Mouse (Mus musculus): Measurements from ENCODE around the gene Alk. TPM values are rescaled to one million over a fixed set of nuclear protein-coding genes. Genes with fewer than 3 reads are reported as not detected.

Alk gene
- polyA plus RNA-seq, 1 experiment from 2014 or later, result 0.61 TPM

DNA sequence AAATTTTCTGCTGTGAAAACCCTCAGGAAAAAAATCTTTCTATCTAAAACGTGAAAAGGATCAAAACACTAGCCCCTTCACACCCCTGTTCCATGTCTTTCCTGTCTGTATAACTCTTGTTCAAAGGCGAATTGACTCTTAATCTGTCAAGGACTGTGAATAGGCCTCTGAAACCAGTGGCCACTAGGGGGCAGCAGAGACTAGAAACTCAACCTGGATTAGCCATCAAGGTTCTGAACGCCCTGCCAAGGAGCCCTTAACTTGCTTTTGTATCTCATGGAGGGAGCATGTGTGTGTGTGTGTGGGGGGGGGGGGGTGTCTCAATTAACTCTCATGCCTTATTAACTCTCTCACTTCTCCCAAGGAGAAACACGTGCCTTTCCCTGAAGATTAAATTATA is 1.8 kb upstream of the Alk start:
- Histone ChIP-seq H3K9me3 (ENCODE audit: control insufficient read depth, low read length) (no peaks in the 10 kb centered on the region), H3K4me3 (ENCODE audit: low read depth, low read length) (no peak overlapping the region), H3K36me3 (ENCODE audit: control insufficient read depth, insufficient read depth, low read length) (no peaks in the 10 kb centered on the region), H3K4me2 (replicated peaks; ENCODE audit: low read depth) (no peak overlapping the region), H3K27me3 (ENCODE audit: control insufficient read depth, insufficient read depth, low read length) (peaks cover 3% of the 10 kb centered on the region), H3K9ac (ENCODE audit: low read length) (no peak overlapping the region), H3K4me1 (replicated peaks; ENCODE audit: control insufficient read depth, insufficient read depth) (no peaks in the 10 kb centered on the region), H3K27ac (replicated peaks) (no peak overlapping the region)
- no peak for TF ChIP-seq EP300 (optimal IDR thresholded peaks at IDR 0.05)
- TF ChIP-seq CTCF (IDR thresholded peaks at IDR 0.05; ENCODE audit: low read depth), result peak; percentile 87
- 11% methylated on average over 4 of the region's 4 CpGs for WGBS
- DNase-seq (ENCODE audit: low spot score), result peak; percentile 88
- no peak for ATAC-seq (ENCODE audit: low FRiP score, low TSS enrichment)

GRCm38 (mm10) chr17:72603886-72604609 is 379 bp downstream of the Alk start:
- peak overlapping the region; percentile 34 for H3K4me3 ChIP-seq (ENCODE audit: low read depth, low read length)
- no peaks in the 10 kb centered on the region for H3K9me3 ChIP-seq (ENCODE audit: control insufficient read depth, low read length)
- ATAC-seq (ENCODE audit: low FRiP score, low TSS enrichment), result peak; percentile 8; the same call in 1 of the 2 replicates
- H3K4me2 ChIP-seq (replicated peaks; ENCODE audit: low read depth), result peak overlapping the region; percentile 55
- peak; percentile 13 for DNase-seq (ENCODE audit: low spot score)
- TF ChIP-seq CTCF (IDR thresholded peaks at IDR 0.05; ENCODE audit: low read depth), result no peak
- no peak for TF ChIP-seq EP300 (optimal IDR thresholded peaks at IDR 0.05)
- no peak overlapping the region for H3K27ac ChIP-seq (replicated peaks)
- H3K9ac ChIP-seq (ENCODE audit: low read length), result no peak overlapping the region
- H3K4me1 ChIP-seq (replicated peaks; ENCODE audit: control insufficient read depth, insufficient read depth), result no peaks in the 10 kb centered on the region
- H3K36me3 ChIP-seq (ENCODE audit: control insufficient read depth, insufficient read depth, low read length), result no peaks in the 10 kb centered on the region
- WGBS, result 2% methylated on average over 51 of the region's 51 CpGs
- H3K27me3 ChIP-seq (ENCODE audit: control insufficient read depth, insufficient read depth, low read length), result peaks cover 3% of the 10 kb centered on the region

- TF ChIP-seq CTCF (IDR thresholded peaks at IDR 0.05; ENCODE audit: low read depth), result no peak
- no peak for TF ChIP-seq EP300 (optimal IDR thresholded peaks at IDR 0.05)
- Histone ChIP-seq H3K36me3 (ENCODE audit: control insufficient read depth, insufficient read depth, low read length) (no peaks in the 10 kb centered on the region), H3K9me3 (ENCODE audit: control insufficient read depth, low read length) (no peaks in the 10 kb centered on the region), H3K4me1 (replicated peaks; ENCODE audit: control insufficient read depth, insufficient read depth) (no peaks in the 10 kb centered on the region), H3K4me3 (ENCODE audit: low read depth, low read length) (peak overlapping the region; percentile 6; the same call in 1 of the 2 replicates), H3K27me3 (ENCODE audit: control insufficient read depth, insufficient read depth, low read length) (peaks cover 3% of the 10 kb centered on the region), H3K9ac (ENCODE audit: low read length) (no peak overlapping the region), H3K27ac (replicated peaks) (no peak overlapping the region), H3K4me2 (replicated peaks; ENCODE audit: low read depth) (peak overlapping the region; percentile 8; the same call in 1 of the 2 replicates)
- peak; percentile 84 for ATAC-seq (ENCODE audit: low FRiP score, low TSS enrichment)
- WGBS, result 2% methylated on average over 40 of the region's 40 CpGs
- DNase-seq (ENCODE audit: low spot score), result peak; percentile 91
Measured at GRCm38 (mm10) chr17:72603118-72603885, 1.1 kb downstream of the Alk start.

DNA sequence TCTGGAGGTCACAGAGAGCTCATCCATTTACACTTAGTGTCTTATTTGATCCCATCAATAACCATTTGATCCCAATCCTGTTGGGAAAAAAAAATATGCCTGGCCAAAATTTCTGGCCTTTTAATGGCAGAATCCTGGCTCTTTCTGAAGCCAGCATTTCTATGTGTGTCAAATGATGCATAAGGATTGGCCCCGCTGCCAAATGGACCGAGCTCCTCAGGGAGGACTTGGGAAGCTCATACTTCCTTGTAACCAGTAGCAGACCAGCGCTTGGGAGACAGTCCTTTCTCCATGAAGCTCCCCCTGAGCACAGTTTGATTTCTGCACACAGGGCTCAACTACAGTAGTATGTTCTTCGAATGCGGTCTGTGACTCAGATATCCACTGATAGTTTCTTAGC is 3.6 kb downstream of the Alk start:
- H3K4me1 ChIP-seq (replicated peaks; ENCODE audit: control insufficient read depth, insufficient read depth), result no peaks in the 10 kb centered on the region
- WGBS, result 81% methylated on average over 5 of the region's 5 CpGs
- H3K9me3 ChIP-seq (ENCODE audit: control insufficient read depth, low read length), result no peaks in the 10 kb centered on the region
- no peak overlapping the region for H3K4me3 ChIP-seq (ENCODE audit: low read depth, low read length)
- H3K4me2 ChIP-seq (replicated peaks; ENCODE audit: low read depth), result no peak overlapping the region
- H3K9ac ChIP-seq (ENCODE audit: low read length), result no peak overlapping the region
- DNase-seq (ENCODE audit: low spot score) (no peak), ATAC-seq (ENCODE audit: low FRiP score, low TSS enrichment) (no peak)
- peaks cover 3% of the 10 kb centered on the region for H3K27me3 ChIP-seq (ENCODE audit: control insufficient read depth, insufficient read depth, low read length)
- H3K27ac ChIP-seq (replicated peaks), result no peak overlapping the region
- no peaks in the 10 kb centered on the region for H3K36me3 ChIP-seq (ENCODE audit: control insufficient read depth, insufficient read depth, low read length)
- no peak for TF ChIP-seq CTCF (IDR thresholded peaks at IDR 0.05; ENCODE audit: low read depth)
- no peak for TF ChIP-seq EP300 (optimal IDR thresholded peaks at IDR 0.05)

DNA sequence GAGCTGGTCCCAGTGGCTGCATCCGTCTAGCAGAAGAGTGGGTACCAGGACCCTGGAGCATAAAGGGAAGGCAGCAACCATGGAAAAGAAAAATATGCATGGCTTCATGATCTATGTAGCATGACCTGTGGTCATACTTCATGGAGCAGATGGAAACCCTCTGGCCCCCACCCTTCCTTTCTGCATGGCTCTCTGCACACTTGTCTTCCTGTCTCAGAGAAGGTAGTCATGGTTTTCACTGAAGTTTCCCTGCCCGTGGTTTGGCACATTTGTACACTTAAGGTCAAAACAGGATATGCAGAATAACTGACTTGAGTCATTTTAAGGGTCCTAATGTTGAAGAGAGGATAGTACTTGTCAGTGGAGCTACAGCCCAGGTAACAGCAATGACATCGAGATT is 16.8 kb downstream of the Alk start:
- Histone ChIP-seq H3K27me3 (ENCODE audit: control insufficient read depth, insufficient read depth, low read length) (no peaks in the 10 kb centered on the region), H3K9ac (ENCODE audit: low read length) (no peak overlapping the region), H3K27ac (replicated peaks) (no peak overlapping the region), H3K4me3 (ENCODE audit: low read depth, low read length) (no peak overlapping the region), H3K4me1 (replicated peaks; ENCODE audit: control insufficient read depth, insufficient read depth) (no peaks in the 10 kb centered on the region), H3K9me3 (ENCODE audit: control insufficient read depth, low read length) (no peaks in the 10 kb centered on the region), H3K4me2 (replicated peaks; ENCODE audit: low read depth) (no peak overlapping the region), H3K36me3 (ENCODE audit: control insufficient read depth, insufficient read depth, low read length) (no peaks in the 10 kb centered on the region)
- no peak for DNase-seq (ENCODE audit: low spot score)
- TF ChIP-seq CTCF (IDR thresholded peaks at IDR 0.05; ENCODE audit: low read depth) (no peak), EP300 (optimal IDR thresholded peaks at IDR 0.05) (no peak)
- ATAC-seq (ENCODE audit: low FRiP score, low TSS enrichment), result no peak
- WGBS, result 76% methylated on average over 3 of the region's 3 CpGs

- Histone ChIP-seq H3K9ac (ENCODE audit: low read length) (no peak overlapping the region), H3K4me3 (ENCODE audit: low read depth, low read length) (no peak overlapping the region), H3K4me1 (replicated peaks; ENCODE audit: control insufficient read depth, insufficient read depth) (no peaks in the 10 kb centered on the region), H3K36me3 (ENCODE audit: control insufficient read depth, insufficient read depth, low read length) (no peaks in the 10 kb centered on the region), H3K4me2 (replicated peaks; ENCODE audit: low read depth) (no peak overlapping the region), H3K27me3 (ENCODE audit: control insufficient read depth, insufficient read depth, low read length) (no peaks in the 10 kb centered on the region), H3K27ac (replicated peaks) (no peak overlapping the region), H3K9me3 (ENCODE audit: control insufficient read depth, low read length) (no peaks in the 10 kb centered on the region)
- ATAC-seq (ENCODE audit: low FRiP score, low TSS enrichment) (no peak), DNase-seq (ENCODE audit: low spot score) (no peak)
- no peak for TF ChIP-seq CTCF (IDR thresholded peaks at IDR 0.05; ENCODE audit: low read depth)
- TF ChIP-seq EP300 (optimal IDR thresholded peaks at IDR 0.05), result no peak
- 55% methylated on average over 4 of the region's 4 CpGs for WGBS
Measured at GRCm38 (mm10) chr17:72580142-72580541, 24.3 kb downstream of the Alk start.
